Mouse (Mus musculus): ENCODE measurements around the gene Rmnd1.

DNA sequence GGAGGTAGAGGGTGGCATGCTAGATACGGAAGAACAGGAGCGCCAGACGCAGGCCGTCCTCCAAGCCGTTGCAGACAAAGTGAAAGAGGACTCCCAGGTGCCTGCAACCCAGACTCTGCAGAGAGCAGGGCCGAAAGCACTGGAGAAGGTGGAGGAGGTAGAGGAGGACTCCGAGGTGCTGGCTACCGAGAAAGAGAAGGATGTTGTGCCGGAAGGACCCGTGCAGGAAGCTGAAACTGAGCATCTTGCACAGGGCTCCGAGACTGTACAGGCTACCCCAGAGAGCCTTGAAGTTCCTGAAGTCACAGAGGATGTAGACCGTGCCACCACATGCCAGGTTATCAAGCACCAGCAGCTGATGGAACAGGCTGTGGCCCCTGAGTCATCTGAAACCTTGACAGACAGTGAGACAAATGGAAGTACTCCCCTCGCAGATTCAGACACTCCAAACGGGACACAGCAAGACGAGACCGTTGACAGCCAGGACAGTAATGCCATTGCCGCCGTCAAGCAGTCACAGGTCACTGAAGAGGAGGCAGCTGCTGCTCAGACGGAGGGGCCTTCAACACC is 76.2 kb downstream of the Rmnd1 start:
- no peak for TF ChIP-seq CTCF (IDR thresholded peaks at IDR 0.05; ENCODE audit: control insufficient read depth, insufficient read depth, insufficient replicate concordance, low read depth, low read length)
- no peak for TF ChIP-seq POLR2A (IDR thresholded peaks at IDR 0.05; ENCODE audit: control insufficient read depth, low read depth, low read length)
